Mouse (Mus musculus): ENCODE data around the gene Nlgn2. TPM values are rescaled to one million over a fixed set of nuclear protein-coding genes. Genes with fewer than 3 reads are reported as not detected.
"Not testable (repeated sequence)": the region's sequence is repeated elsewhere in the genome, so short reads cannot be mapped to it uniquely, and the experiment has no call there.

Gene Nlgn2
- total RNA-seq, 2 experiments from 2014 or later = 192 to 219 TPM

DNA sequence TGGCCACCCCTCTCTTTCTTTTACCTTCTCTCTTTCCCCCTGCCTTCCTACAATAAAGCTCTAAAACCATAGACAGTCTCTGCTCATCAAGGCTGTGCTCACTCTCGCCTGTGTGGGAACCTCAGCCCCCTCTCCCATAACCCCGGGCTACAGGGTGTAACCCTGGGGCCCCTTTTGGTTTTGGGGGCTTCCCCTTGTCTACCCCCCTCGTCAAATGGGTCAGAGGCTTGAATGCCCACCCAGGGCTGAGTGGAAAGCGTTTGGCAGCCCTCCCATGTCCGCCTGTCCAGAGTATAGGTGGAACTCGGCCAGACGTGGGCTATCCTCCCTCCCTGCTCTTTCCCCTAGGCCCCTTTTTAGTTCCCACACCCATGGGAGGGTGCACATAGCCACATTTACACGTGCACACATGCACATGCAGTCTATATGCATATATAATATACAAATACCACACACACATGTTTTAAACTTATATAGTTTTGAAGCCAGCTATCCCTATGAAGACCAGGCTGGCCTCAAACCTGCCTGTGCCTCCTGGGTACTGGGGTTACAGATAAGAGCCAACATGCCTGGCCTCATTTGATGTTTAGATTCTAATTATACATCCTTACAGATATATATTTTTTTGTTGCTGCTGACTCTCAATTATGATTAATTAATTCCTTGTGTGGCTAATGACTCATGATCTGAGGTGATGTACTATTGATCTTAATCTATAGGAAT is 26.7 kb upstream of the Nlgn2 start:
- DNase-seq (ENCODE audit: extremely low spot score in 1 of 2, low spot score in 1 of 2) = no peak

DNA sequence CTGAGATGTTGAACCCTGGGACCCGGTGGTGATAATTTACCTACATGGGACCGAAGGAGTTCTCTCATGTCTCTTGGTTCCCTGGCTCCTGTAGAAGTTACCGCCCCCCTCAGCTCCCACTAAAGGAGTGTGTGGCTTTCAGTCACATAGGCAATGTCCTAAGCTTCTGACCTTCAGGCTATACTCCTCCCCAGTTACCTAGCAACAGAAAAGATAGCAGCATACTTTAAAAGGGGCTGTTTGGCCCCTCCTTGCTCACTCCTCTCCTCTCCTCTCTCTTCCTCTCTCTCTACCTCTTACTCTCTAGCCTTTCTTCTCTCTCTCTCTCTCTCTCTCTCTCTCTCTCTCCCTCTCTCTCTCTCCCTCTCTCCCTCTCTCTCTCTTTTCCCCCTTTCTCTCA is 26.1 kb upstream of the Nlgn2 start:
- DNase-seq (ENCODE audit: extremely low spot score in 1 of 2, low spot score in 1 of 2) = not testable (repeated sequence)

DNA sequence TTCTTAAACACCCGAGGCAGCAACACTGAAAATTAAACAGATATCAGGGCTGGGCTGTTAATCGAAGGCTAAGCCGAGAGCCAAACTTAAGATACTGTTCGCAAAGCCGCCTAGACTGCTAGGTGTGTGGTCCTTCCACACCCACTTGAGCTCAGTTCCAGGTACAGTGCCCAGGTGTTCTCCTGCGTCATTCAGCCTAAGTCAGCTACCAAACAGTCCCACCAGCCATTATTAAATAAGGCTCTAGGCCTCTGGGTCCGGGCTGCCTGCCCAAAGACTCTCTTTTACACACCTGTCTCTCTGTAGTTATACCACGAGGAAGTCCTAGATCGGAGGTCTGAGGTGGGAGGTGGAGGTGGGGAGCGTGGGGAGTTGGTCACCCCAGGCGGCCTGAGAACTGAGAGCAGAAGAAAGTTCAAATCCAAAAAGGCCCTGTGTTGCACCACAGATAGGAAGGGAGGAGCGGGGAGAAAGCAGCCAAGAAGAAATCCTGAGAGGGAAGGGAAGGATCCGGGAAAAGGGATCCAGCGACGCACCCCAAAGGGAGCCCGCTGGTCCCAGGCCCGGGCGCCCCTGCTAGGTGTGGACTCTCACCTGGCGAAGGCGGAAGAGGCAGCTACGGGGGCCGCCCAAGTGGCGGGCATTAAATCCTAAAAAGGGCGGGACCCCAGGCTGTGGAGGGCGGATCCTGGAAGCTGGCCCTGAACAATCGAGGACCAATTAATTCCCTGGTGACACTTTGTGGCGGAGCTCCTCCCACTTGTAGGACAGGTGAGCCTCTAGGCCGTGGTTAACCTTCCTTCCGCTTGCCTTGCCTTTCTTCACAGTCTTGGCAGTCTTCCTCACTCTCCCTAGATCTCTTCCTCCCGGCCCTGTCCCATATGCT is 20.8 kb upstream of the Nlgn2 start, which contains the start of gene Tnk1:
TSS of gene Tnk1 (minus strand) at position 618 of the 886 bp plus-strand sequence.
- no peak for DNase-seq (ENCODE audit: extremely low spot score in 1 of 2, low spot score in 1 of 2)

DNA sequence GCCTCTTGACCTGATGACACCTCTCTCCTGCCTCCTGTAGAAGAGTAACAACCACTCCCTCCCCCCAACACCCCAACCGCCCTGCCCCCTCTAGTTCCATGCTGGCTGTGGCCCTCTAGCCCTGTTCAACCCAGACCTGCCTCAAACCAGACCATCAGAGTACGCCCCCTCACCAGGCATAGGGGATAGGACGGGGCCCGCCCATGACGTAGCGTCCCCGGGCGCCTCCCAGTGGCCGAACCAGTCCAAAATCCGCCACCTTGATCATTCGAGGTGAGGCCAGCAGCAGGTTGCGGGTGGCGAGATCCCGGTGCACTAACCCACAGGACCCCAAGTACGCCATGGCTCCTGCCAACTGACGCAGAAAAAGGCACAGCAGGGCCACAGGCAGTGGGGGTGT is 17.8 kb upstream of the Nlgn2 start:
- DNase-seq (ENCODE audit: extremely low spot score in 1 of 2, low spot score in 1 of 2) = peak in 1 of 2 experiments; percentile 33

GRCm38 (mm10) chr11:69854680-69855079 is 17.1 kb upstream of the Nlgn2 start:
- no peak for DNase-seq (ENCODE audit: extremely low spot score in 1 of 2, low spot score in 1 of 2)

DNA sequence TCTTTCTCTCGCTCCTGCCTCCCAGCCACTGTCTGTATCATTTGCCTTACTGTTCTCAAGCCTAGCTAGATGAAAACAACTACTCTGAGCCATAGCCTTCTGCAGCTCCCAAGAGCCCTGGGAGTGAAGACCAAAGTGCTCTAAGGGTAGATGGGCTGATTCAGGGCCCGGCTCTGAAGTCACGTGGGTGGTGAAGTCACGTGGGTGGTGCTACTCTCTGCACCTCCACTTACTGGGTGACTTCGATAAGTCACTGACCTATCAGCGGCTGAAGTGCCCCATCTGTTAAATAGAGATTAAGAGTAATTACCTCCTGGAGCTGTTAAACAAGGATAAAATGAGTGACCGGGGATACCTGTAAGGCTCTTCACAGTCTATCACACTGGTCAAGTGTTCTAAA is 16.4 kb upstream of the Nlgn2 start:
- DNase-seq (ENCODE audit: extremely low spot score in 1 of 2, low spot score in 1 of 2) = no peak

- DNase-seq (ENCODE audit: extremely low spot score in 1 of 2, low spot score in 1 of 2) = no peak
These were observed 13.2 kb upstream of the Nlgn2 start for GRCm38 (mm10) chr11:69850754-69851153.

GRCm38 (mm10) chr11:69849884-69850283 is 12.3 kb upstream of the Nlgn2 start:
- DNase-seq (ENCODE audit: extremely low spot score in 1 of 2, low spot score in 1 of 2) = no peak

- DNase-seq (ENCODE audit: extremely low spot score in 1 of 2, low spot score in 1 of 2) = no peak
These were observed 11.5 kb upstream of the Nlgn2 start for GRCm38 (mm10) chr11:69849128-69849527.

GRCm38 (mm10) chr11:69848021-69848420 is 10.4 kb upstream of the Nlgn2 start:
- no peak for DNase-seq (ENCODE audit: extremely low spot score in 1 of 2, low spot score in 1 of 2)

DNA sequence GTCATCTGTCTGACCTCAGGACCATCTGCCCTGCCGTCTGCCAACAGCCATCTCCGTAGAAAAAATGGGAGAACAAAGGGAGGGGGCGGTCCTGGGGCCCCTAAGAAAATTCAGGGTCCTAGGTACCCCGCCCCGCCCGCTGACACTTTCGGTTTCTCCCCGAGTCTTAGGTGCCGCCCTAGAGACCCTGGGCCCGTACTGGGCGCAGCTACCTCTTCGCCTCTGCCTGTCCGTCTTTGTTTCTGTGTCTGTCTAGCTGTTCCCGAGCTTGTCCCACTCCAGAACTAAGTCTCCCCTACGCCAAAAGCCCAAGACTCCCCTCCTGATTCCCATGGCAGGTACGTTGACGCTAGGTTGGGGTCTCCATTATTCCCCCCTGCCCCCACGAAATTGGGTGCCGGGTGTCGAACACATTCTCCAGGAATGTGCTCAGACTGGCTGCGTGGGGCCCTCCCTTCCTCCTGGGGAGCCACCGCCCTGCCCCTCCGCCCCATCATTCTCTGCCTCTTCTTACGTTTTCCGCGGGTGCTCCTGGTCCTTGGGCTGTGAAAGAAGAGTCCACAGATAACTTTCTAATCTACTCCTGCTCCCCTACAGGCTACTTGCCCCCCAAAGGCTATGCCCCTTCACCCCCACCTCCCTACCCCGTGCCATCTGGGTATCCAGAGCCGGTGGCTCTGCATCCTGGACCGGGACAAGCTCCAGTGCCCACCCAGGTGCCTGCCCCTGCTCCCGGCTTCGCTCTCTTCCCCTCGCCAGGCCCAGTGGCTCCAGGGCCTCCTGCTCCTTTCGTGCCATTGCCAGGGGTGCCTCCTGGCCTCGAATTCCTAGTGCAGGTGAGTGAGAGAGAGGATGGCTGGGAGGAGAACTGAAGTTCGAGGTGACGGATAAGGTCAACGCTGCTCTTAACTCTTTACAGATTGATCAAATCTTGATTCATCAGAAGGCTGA is 9.4 kb upstream of the Nlgn2 start:
- DNase-seq (ENCODE audit: extremely low spot score in 1 of 2, low spot score in 1 of 2) = no peak

- peak; percentile 71 to 84 for DNase-seq (ENCODE audit: extremely low spot score in 1 of 2, low spot score in 1 of 2)
These were observed 8.7 kb upstream of the Nlgn2 start, which contains the start of gene Plscr3 for GRCm38 (mm10) chr11:69846198-69846680. TSS of gene Plscr3 (plus strand) at chr11:69846376.

DNA sequence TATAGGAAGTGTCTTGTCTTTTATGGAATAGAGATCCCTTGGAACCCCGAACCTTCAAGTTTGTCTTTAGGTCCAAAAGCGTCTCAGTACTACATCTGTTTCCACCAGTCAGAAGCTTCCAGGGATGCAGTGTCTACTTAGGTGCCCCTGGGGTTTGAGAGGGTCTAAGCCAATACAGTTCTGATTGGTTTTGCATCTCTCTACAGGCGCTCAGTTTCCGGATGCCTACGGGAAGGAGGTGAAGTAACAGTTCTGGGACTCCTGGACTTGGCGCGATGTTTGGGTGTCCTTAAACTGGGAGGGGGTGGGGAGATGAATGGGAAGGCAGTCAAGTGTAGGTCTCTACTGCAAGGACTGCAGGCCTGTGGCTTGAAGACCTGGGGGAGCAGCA is 1.1 kb upstream of the Nlgn2 start:
- no peak for DNase-seq (ENCODE audit: extremely low spot score in 1 of 2, low spot score in 1 of 2)

DNA sequence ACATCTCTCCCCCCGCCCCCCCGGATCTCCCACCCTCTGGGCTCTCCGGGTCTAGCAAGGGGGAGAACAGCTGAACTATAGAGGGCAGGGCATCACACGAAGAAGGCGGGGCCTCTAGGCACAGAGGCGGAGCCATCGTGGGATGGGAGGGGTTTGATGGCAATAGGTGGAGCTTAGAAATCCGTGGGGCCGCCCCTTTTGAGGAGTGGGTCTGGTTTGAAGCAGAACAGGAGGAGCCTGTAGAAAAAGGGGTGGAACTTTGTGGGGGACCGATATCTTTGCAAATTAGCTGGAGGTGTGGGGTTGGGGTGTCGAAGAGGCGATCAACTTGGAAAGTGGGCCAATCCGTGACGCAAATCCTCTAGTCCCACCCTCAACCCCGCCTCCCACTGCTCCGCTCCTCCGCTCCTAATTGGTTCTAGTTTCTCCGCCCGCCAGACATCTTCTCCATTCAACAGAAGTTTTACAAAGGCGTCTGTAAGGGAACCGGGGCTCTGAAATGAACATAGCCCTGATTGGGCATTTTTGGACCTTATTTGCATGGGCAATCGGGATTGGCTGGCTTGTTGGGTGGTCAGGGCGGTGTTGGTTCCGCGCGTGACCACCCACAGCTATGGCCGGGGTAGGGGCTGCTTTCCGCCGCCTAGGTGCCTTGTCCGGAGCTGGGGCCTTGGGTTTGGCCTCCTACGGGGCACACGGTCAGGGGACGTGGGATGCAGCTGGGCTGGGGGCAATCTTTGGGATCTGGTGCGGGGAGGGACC is 549 bp upstream of the Nlgn2 start, which contains the start of gene Tmem256:
TSS of gene Tmem256 (plus strand) at position 563 of the 762 bp plus-strand sequence.
- DNase-seq (ENCODE audit: extremely low spot score in 1 of 2, low spot score in 1 of 2) = peak; percentile 81 to 92

GRCm38 (mm10) chr11:69836703-69837576 is 644 bp downstream of the Nlgn2 start:
- DNase-seq (ENCODE audit: extremely low spot score in 1 of 2, low spot score in 1 of 2) = peak; percentile 36 to 53

DNA sequence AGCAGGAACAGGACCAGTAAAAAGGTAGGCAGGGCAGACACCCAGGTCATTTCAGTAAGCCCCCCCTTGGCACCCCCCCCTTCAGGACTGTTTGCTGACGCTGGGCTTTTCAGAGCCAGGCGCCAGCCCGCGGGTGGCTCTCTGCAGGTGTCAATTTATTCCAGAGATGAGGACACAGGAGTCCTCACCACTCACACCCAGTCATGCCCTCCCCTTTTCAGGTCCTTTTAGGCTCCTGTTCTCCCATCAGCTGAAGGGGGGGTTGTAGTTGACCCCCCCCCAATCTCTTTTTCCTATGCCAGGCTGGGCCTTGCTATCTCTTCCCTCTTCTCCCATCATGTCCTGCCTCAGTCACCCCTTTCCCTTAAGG is 1.6 kb downstream of the Nlgn2 start:
- DNase-seq (ENCODE audit: extremely low spot score in 1 of 2, low spot score in 1 of 2) = no peak

- no peak for DNase-seq (ENCODE audit: extremely low spot score in 1 of 2, low spot score in 1 of 2)
These were observed 2.1 kb downstream of the Nlgn2 start for GRCm38 (mm10) chr11:69835326-69835965.

GRCm38 (mm10) chr11:69834001-69834549 is 3.5 kb downstream of the Nlgn2 start:
- no peak for DNase-seq (ENCODE audit: extremely low spot score in 1 of 2, low spot score in 1 of 2)

Measured in layer of hippocampus, postnatal 25 days (tissue).